Mouse (Mus musculus) hindbrain, embryonic 11.5 days (tissue): ENCODE data around the gene Lrig2. TPM values are rescaled to one million over a fixed set of nuclear protein-coding genes. Genes with fewer than 3 reads are reported as not detected.
"Not testable (repeated sequence)": the region's sequence is repeated elsewhere in the genome, so short reads cannot be mapped to it uniquely, and the experiment has no call there.

Experiments
- ATAC-seq: fragments of 200-750 bp; cut with Nextera tagmentation; 2 replicates; pipeline ENCODE4 v1.8.0; 2017; ENCODE audit warnings: mild to moderate bottlenecking, moderate TSS enrichment, moderate library complexity; ENCODE audit not compliant: low FRiP score
- DNase-seq: peaks from one replicate; pipeline ENCODE4 v3.0.0-alpha.2; 2015; ENCODE audit warnings: low spot score
- H3K27ac ChIP-seq: fragments of 300-500 bp; sonication (generic); 2 replicates; pipeline ENCODE4 v1.5.1; 2014; ENCODE audit warnings: mild to moderate bottlenecking, low read depth, low read length
- H3K27me3 ChIP-seq: fragments of 300-500 bp; sonication (generic); 2 replicates; pipeline ENCODE4 v1.6.1; 2014; ENCODE audit warnings: mild to moderate bottlenecking, low read length, moderate library complexity, mixed read lengths; ENCODE audit not compliant: control insufficient read depth, insufficient read depth
- H3K36me3 ChIP-seq: fragments of 300-500 bp; sonication (generic); 2 replicates; pipeline ENCODE4 v1.6.1; 2014; ENCODE audit warnings: mild to moderate bottlenecking, low read length, moderate library complexity, mixed read lengths; ENCODE audit not compliant: control insufficient read depth, insufficient read depth
- H3K4me1 ChIP-seq: fragments of 300-500 bp; sonication (generic); replicated peaks from 2 replicates; pipeline ENCODE4 v1.6.1; 2014; ENCODE audit warnings: low read length, mixed read lengths; ENCODE audit not compliant: control insufficient read depth, insufficient read depth
- H3K4me2 ChIP-seq: fragments of 300-500 bp; sonication (generic); replicated peaks from 2 replicates; pipeline ENCODE4 v1.6.1; 2014; ENCODE audit warnings: mild to moderate bottlenecking, low read depth, low read length
- H3K4me3 ChIP-seq: fragments of 300-500 bp; sonication (generic); 2 replicates; pipeline ENCODE4 v1.5.1; 2014; ENCODE audit warnings: low read depth, low read length
- H3K9ac ChIP-seq: fragments of 300-500 bp; sonication (generic); 2 replicates; pipeline ENCODE4 v1.6.1; 2014; ENCODE audit warnings: low read depth, low read length
- H3K9me3 ChIP-seq: fragments of 300-500 bp; sonication (generic); 2 replicates; pipeline ENCODE4 v1.6.1; 2016; ENCODE audit warnings: low read length; ENCODE audit not compliant: control insufficient read depth
- WGBS: fragments of 180-500 bp; shearing (Covaris S2); extraction: QIAGEN DNeasy Blood & Tissue Kit; methylation state at CpG from one replicate; pipeline ENCODE4 v1.1.7; 2014; 5-methylcytosine and 5-hydroxymethylcytosine counted together
- polyA plus RNA-seq: library from polyadenylated mRNA; unstranded; fragments of >200 nt; fragmentation: Nextera tagmentation; extraction: Ambion mirVana; gene quantifications from 2 replicates; pipeline ENCODE4 v1.2.1, GENCODE M21; 2014

Gene Lrig2
- polyA plus RNA-seq, 1 experiment from 2014 or later, result 24.8 TPM

DNA sequence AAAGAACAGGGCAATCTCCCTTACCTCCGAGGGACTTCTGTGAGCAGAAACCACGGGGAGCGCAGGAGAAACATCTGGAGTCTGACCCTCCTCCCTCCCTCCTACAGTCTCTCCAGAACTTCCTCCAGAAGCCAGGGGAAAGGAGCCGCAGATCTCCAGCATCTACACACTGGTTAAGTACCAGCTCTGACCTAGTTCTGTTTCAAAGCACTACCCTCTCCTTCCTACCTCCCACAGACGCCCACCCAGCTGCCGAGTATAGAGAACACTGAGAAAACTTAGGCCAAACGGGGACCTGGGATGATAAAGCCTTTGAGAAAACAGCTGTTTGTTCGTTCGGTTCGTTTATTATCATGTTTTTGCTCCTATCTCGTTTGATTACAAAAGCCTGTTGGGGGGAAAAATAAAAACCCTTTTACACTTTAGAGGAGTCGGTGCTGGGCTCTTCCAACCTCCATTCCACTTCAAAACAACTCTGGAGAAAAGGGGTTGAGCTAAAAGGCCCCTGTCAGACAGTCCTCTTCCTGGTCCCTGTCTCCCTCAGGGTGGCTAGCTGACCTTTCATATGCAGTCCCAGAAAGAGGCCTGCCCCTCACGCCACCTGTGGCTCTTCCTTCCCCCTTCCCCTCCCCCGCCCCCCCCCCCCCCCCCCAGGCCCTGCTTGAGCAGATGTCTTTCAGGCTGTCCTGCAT, 80.4 kb downstream of the Lrig2 start:
- H3K9ac ChIP-seq, result no peak overlapping the region
- no peak for ATAC-seq
- 18% methylated on average over 13 of the region's 14 CpGs for WGBS
- no peak overlapping the region for H3K4me3 ChIP-seq
- no peaks in the 10 kb centered on the region for H3K27me3 ChIP-seq
- no peak overlapping the region for H3K27ac ChIP-seq
- H3K4me1 ChIP-seq, result no peaks in the 10 kb centered on the region
- no peaks in the 10 kb centered on the region for H3K36me3 ChIP-seq
- no peak for DNase-seq
- no peak overlapping the region for H3K4me2 ChIP-seq
- no peaks in the 10 kb centered on the region for H3K9me3 ChIP-seq

DNA sequence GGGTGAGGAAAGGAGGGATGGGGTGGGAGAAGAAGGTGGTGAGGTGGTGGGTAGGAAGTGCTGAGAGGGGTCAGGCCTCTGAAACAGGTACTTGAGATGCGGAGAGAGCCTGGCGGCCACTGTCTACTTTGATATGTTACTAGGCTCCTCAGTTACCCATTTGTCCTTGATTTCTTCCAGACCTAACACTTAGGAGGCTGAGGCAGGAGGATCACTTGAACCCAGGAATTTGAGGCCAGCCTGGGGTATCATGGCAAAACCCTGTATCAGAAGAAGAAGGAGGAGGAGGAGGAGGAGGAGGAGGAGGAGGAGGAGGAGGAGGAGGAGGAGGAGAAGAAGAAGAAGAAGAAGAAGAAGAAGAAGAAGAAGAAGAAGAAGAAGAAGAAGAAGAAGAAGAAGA, 84.4 kb downstream of the Lrig2 start:
- WGBS, result 100% methylated on average over 2 of the region's 2 CpGs

DNA sequence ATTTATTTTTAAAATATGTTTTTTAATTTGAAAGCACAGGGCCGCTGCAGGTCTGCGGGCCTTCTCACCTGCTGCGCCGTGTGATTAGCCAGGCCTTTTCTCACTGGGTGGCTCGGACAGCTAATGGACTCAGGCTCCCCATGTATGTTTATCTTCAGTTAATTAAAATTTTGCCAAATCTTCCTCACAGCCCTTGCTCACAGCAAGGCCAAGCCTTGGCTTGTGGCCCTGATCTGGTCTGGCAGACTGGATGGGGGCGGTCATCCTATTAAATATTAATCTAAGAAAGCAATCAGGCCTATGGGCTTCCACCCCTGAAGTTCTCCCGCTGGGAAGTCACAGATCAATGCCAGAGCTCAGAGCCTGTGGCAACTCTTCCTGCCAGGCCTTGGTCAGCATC, 87.4 kb downstream of the Lrig2 start:
- 78% methylated on average over 7 of the region's 7 CpGs for WGBS
- Histone ChIP-seq H3K4me3 (no peak overlapping the region), H3K4me2 (no peak overlapping the region), H3K36me3 (no peaks in the 10 kb centered on the region), H3K9me3 (no peaks in the 10 kb centered on the region), H3K27me3 (no peaks in the 10 kb centered on the region), H3K9ac (no peak overlapping the region), H3K27ac (no peak overlapping the region), H3K4me1 (no peaks in the 10 kb centered on the region)
- DNase-seq, result no peak
- ATAC-seq, result no peak

More for the DNA sequence above, 84.4 kb downstream of the Lrig2 start:
- ATAC-seq, H3K9ac ChIP-seq, H3K4me1 ChIP-seq, H3K36me3 ChIP-seq, H3K9me3 ChIP-seq, H3K27me3 ChIP-seq, H3K4me3 ChIP-seq, DNase-seq, H3K27ac ChIP-seq, H3K4me2 ChIP-seq: not testable (repeated sequence)

DNA sequence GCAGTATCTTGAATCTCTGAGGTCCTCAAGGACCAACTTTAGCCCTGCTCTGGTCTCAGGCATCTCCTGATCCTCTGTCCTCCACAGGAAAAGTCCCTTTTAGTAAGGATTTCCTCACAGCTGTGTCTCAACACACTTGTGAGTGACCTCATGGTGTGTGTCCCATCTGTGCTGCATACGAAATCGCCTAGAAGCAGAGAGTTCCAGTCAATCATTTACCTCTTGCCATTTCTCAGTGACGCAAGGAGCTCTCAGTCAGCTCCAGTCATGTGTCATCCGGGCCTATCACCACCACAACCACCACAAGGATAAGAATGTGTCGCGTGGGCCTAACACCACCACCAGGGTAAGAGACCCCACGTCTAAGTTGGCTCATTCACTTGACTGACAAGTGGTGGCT, 90.8 kb downstream of the Lrig2 start:
- Histone ChIP-seq H3K9ac (no peak overlapping the region), H3K9me3 (no peaks in the 10 kb centered on the region), H3K4me3 (no peak overlapping the region), H3K36me3 (no peaks in the 10 kb centered on the region), H3K4me1 (no peaks in the 10 kb centered on the region), H3K27me3 (no peaks in the 10 kb centered on the region), H3K4me2 (no peak overlapping the region), H3K27ac (no peak overlapping the region)
- no peak for DNase-seq
- no peak for ATAC-seq
- 77% methylated on average over 7 of the region's 7 CpGs for WGBS

DNA sequence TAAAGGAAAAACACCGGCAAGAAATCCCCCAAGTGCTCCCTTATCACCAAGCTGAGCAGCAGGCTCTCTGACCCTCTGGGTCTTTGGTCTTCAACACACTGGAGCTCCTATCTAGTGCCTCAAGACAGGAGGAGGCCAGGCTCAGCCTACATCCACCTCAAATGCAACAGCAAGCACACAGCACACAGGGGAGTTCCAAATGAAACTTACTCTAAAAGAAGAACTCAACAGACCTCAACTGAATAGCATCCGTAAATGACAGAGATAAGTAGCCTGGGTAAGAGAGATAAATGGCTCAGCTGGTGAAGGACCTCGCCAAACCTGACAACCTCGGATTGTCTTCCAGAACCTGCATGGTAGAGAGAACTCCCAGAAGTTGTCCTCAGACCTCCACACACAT, 91.7 kb downstream of the Lrig2 start:
- ATAC-seq (no peak), DNase-seq (no peak)
- WGBS, result 89% methylated on average over 4 of the region's 4 CpGs
- Histone ChIP-seq H3K4me1 (no peaks in the 10 kb centered on the region), H3K27ac (no peak overlapping the region), H3K27me3 (no peaks in the 10 kb centered on the region), H3K4me3 (no peak overlapping the region), H3K36me3 (no peaks in the 10 kb centered on the region), H3K4me2 (no peak overlapping the region), H3K9me3 (no peaks in the 10 kb centered on the region), H3K9ac (no peak overlapping the region)

DNA sequence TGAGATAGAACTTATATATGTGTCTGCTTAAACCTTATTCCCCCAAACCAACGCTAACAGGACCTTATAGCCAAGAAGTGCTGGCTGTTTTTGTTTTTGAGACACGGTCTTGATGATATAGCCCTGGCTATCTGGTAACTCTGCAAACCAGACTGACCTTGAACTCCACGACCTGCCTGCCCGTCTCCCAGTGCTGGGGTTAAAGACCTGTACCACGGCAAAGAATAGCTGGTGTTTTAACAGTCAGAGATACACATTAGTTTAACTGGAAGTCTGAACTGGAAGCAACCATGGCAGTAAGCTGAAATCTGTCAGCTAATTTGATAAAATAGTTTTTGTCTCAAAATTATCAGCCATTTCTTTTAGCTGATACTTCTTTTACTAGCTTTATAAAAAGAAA, 94.9 kb downstream of the Lrig2 start:
- no peak overlapping the region for H3K27ac ChIP-seq
- no peaks in the 10 kb centered on the region for H3K36me3 ChIP-seq
- H3K9me3 ChIP-seq, result no peaks in the 10 kb centered on the region
- ATAC-seq (no peak), DNase-seq (no peak)
- no peak overlapping the region for H3K4me3 ChIP-seq
- 68% methylated on average over 5 of the region's 5 CpGs for WGBS
- no peaks in the 10 kb centered on the region for H3K4me1 ChIP-seq
- no peak overlapping the region for H3K9ac ChIP-seq
- H3K4me2 ChIP-seq, result no peak overlapping the region
- no peaks in the 10 kb centered on the region for H3K27me3 ChIP-seq

DNA sequence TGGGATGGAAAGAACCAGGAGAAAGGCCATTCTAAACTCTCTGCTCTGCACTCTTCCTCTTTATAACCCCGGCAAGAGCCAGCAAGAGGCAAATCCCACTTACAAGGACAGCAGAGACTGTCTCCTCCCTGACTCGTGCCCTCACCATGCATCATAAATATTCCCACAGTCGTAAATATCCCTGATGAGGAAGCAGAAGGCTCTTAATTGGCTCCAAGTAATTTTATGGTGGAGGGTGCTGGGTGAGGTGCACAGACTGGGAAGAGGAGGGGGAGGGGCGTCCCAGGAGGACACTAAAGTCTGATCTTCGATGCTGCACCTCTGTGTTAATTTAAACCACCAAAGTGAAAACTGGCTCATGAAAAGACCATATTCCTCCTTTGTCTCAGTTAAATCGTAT, 99.2 kb downstream of the Lrig2 start:
- H3K4me1 ChIP-seq, result no peaks in the 10 kb centered on the region
- H3K27ac ChIP-seq, result no peak overlapping the region
- H3K4me2 ChIP-seq, result no peak overlapping the region
- DNase-seq, result no peak
- 87% methylated on average over 6 of the region's 6 CpGs for WGBS
- no peak overlapping the region for H3K4me3 ChIP-seq
- H3K27me3 ChIP-seq, result no peaks in the 10 kb centered on the region
- no peaks in the 10 kb centered on the region for H3K9me3 ChIP-seq
- no peaks in the 10 kb centered on the region for H3K36me3 ChIP-seq
- ATAC-seq, result no peak
- no peak overlapping the region for H3K9ac ChIP-seq

DNA sequence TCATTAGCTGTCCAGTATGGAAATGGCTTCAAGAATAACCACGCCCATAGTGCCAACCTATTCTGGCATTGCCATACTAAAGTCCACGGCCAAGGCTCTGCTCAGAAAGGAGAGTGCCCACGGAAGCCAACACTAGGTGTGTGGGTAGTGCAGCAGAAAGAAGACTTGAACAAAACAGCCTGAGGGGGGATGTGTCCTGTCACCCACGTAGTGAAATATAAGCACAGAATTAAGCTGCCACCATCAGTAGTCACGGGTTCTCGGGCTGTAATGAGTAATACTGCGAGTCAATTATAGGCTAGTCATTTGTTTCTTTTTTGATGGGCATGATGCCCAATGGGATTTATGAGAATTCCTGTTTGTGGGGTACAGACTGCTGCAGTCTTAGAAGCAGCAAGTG, 104.2 kb downstream of the Lrig2 start:
- ATAC-seq, result no peak
- WGBS, result 82% methylated on average over 7 of the region's 7 CpGs
- H3K4me3 ChIP-seq, result no peak overlapping the region

DNA sequence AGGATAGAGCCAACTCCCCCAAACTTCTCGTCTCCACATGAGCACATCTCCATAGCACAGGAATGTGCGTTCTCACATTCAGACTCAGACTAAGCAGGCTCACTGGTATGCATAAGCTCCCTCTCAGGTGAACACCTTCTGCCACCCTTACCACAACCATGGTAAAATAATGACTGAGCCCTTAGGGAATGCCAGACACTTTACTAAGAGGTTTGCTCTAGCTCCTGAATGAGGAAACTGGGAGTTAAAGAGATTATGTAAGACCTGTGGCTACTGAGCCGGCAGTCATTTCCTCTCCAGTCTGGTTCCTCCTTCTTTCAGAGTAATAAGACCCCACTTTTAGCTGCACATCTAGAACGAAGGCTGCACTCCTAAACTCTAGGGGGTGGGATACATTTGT, 108.1 kb downstream of the Lrig2 start:
- 74% methylated on average over 4 of the region's 4 CpGs for WGBS
- DNase-seq, result no peak

More for the DNA sequence above, 104.2 kb downstream of the Lrig2 start:
- DNase-seq, result no peak
- Histone ChIP-seq H3K4me1 (no peaks in the 10 kb centered on the region), H3K4me2 (no peak overlapping the region), H3K9ac (no peak overlapping the region), H3K27ac (no peak overlapping the region), H3K27me3 (no peaks in the 10 kb centered on the region), H3K36me3 (no peaks in the 10 kb centered on the region), H3K9me3 (no peaks in the 10 kb centered on the region)

More for the DNA sequence above, 108.1 kb downstream of the Lrig2 start:
- Histone ChIP-seq H3K4me1 (no peaks in the 10 kb centered on the region), H3K4me3 (no peak overlapping the region), H3K36me3 (no peaks in the 10 kb centered on the region), H3K4me2 (no peak overlapping the region), H3K9ac (no peak overlapping the region), H3K27ac (no peak overlapping the region), H3K9me3 (no peaks in the 10 kb centered on the region), H3K27me3 (no peaks in the 10 kb centered on the region)
- ATAC-seq, result no peak
